Mouse (Mus musculus) CH12.LX (cell line): ENCODE measurements around the gene Itgb2.

ENCODE experiments used
- CTCF ChIP-seq, 2 experiments: IDR thresholded peaks in 1 of 2; conservative IDR thresholded peaks in 1 of 2; 2 replicates each; pipeline ENCODE4 v1.5.1; 2011 to 2012; ENCODE audit warnings: low read depth in 2 of 2, low read length in 2 of 2, improper control_type of control experiment in 1 of 2, inconsistent platforms in 1 of 2, mild to moderate bottlenecking in 1 of 2, moderate library complexity in 1 of 2
- NRF1 ChIP-seq: IDR thresholded peaks from 2 replicates; pipeline ENCODE4 v1.6.1; 2014; ENCODE audit warnings: low read depth, mild to moderate bottlenecking, inconsistent platforms, low read length, improper control_type of control experiment, moderate library complexity
- POLR2A ChIP-seq: IDR thresholded peaks from 2 replicates; pipeline ENCODE4 v1.6.1; 2011; ENCODE audit warnings: low read depth, mild to moderate bottlenecking, improper control_type of control experiment, low read length
- TCF12 ChIP-seq: IDR thresholded peaks from 2 replicates; pipeline ENCODE4 v1.6.1; 2014; ENCODE audit warnings: low read depth, mild to moderate bottlenecking, inconsistent platforms, low read length, improper control_type of control experiment

DNA sequence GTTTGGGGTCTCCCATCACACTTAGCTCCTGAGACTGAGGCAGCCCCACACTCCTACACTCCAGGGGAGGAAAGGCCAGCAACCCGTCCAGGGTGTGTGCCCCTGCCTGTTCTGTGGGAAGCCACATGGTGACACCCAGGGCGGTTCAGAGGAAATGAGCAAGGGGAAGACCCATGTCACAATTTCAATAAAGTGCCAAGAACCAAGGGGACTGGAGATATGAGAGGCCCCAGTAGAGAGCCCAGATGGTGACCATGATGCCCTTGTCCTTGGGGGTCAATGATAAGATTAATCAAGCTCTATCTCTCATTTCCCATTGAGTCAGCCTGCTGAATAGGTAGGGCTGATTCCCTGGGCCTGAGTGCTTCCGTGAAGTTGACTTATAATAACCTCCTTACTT lies 10.9 kb upstream of the Itgb2 start:
- TF ChIP-seq TCF12 (no peak), CTCF (conservative IDR thresholded peaks at IDR 0.05 in 1 of 2, IDR thresholded peaks at IDR 0.05 in 1 of 2; ENCODE audit: low read depth in 2 of 2, low read length in 2 of 2) (no peak), POLR2A (no peak), NRF1 (no peak)
